Mouse (Mus musculus) right cerebral cortex, adult 2 months (tissue): ENCODE results near the gene Chic1.

Source experiments
- DNase-seq, 2 experiments: peaks; one replicate each; pipeline ENCODE4 v3.0.0; 2021 to 2022; ENCODE audit warnings: low spot score in 2 of 2

Gene Chic1

DNA sequence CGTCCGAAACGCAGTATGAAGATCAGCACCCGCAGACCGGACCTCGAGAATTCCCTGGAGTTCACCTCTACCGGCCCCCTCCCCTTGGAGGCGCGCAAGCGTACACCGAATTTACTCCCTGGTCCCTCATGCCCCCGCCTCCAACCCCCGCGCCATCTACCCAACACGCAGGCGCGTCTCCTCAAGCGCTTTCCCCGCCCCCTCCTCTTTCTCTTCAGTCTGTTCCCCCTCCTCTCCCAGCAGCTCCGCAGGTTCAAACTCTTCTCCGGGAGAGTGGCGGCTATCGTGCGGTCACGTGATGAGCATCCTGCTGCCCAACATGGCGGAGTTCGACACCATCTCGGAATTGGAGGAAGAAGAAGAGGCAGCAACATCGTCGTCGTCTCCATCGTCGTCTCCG, at the start of gene Chic1:
TSS of gene Chic1 (plus strand) at position 190 of the 400 bp plus-strand sequence.
- DNase-seq, result peak; percentile 74 to 79

DNA sequence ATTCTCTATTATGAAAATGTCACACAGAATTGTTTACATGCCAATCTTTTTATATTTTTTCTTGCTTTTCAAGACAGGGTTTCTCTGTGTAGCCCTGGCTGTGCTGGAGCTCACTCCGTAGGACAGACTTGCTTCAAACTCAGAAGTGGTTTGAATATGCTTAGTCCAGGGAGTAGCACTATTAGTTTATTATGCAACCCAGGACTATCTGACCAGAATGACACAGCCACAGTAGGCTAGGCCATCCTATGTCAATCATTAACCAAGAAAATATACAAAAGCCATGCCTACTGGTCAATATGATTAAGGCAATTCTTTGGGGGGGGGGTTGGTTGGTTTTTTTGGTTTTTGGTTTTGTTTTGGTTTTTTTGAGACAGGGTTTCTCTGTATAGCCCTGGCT, 48.0 kb upstream of the Chic1 start:
- DNase-seq, result no peak

DNA sequence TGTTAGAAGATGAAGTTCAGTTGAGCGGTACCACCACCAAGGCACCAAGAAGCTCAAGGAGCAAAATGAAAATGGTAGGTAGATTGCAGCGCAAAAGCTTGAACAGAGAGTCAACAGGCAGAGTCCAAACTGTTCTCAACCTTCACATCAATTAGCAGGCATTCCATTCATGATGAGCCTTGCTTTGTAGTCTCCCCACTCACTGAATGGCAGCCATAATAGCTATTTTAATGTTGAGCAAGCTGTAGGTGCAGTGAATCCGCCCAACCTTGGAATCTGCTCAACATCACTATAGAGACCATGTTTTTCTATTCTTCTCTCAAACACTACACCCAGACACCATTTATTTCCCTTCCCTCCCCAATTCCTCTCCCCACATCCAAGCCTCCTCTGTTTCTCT, 44.6 kb upstream of the Chic1 start:
- DNase-seq, result no peak

DNA sequence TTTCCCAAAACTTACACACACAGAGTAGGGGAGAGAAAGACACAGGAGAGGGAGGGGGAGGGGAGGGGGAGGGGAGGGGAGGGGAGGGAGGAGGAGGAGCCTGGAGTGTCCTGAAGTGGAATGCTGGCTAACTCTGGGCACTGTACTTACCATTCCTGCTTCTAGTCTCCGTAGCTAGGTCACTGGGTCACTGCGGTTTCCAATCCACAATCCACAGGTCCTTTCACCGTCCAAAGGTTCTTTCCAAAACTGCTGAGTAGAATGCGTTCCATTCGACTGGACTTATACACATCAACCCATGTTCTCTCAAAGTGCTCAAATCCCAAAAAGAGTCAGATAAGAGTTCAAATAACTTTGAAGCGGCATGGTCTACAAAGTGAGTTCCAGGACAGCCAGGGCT, 42.1 kb upstream of the Chic1 start:
- no peak for DNase-seq

DNA sequence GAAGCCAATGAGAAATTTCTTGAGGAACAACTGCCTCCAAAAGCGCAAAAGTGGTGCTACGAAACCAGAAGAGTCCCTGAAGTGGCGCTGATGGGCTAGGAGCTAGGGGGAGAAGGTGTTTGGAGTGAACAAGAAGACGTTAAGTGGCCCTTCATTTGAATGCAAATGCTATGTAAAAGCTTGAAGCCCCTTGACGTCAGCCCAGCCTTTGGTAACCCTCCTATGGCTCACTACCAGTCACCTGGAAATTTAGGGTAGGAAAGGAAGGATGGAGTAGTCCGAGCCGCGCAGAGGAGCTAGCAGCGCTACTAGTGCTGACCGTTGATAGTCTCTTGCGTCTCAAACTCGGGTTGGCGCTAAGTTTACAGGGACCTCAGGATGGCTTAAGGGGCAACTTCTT, 35.1 kb upstream of the Chic1 start, which contains the start of gene Cdx4:
TSS of gene Cdx4 (plus strand) at position 253 of the 400 bp plus-strand sequence.
- DNase-seq, result no peak

DNA sequence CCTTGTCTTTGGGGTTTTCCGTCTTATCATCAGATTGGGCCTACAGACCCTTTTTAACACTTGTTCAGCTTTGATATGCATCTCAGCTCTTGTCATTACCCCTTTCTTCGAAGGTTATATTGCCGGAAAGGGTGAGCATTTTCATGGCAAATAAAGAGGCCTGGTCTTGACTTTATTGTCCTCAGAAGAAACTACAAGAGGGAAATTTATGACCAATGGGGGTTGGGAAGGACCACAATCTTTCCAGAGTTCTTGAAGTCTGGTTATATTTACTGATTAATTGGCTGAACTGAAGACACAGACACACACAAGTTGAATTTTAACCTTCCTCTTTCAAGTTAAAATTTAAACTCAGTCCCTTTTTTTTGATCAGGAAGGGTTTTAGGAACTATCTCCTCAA, 30.4 kb upstream of the Chic1 start:
- DNase-seq, result no peak

DNA sequence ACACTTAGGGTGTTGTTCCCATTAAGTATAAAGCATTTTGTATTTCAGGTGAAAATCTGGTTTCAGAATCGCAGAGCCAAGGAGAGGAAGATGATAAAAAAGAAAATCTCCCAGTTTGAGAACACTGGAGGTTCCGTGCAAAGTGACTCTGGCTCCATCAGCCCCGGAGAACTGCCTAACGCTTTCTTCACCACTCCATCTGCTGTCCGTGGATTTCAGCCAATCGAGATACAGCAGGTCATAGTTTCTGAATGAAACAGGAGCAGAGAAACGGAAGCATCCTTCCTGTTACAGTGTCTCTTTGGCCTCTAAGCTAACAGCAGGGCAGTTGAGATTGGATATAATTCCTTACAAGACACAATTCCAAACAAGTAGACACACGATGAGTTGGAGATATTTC, 26.9 kb upstream of the Chic1 start:
- no peak for DNase-seq

DNA sequence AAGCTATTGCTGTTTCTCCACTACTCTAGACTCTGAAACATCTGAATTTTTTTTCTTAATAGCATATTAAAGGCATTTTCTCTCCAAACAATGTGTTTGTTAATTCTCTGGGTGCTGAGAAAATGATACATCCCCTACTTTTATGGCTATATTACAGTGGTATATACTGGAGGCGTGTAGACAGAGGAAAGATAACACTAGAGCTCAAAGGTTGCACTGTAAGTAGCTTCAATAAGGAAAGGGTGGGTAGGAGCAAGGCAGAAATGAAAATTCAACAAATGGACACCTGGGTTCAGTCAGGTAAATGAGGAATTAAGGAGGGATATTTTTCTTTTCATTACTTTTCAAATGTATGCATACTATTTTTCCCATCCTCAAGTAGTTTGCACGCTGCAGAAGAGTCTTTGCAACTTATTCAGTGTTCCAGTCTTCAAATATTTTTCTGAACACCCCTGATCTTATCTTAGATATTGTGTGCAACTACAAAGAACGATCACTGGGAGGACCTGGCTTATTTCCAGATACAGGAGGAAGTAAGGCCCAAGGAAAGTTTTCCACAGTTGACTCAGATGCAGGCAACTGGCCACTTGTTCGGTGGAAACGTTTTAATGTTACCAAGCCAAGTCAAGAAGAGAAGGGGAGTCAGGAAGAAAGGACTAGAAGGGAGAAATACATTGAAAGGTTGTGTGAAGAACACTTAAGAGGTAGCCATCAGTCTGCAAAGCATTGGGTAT, 25.0 kb upstream of the Chic1 start:
- DNase-seq, result no peak

DNA sequence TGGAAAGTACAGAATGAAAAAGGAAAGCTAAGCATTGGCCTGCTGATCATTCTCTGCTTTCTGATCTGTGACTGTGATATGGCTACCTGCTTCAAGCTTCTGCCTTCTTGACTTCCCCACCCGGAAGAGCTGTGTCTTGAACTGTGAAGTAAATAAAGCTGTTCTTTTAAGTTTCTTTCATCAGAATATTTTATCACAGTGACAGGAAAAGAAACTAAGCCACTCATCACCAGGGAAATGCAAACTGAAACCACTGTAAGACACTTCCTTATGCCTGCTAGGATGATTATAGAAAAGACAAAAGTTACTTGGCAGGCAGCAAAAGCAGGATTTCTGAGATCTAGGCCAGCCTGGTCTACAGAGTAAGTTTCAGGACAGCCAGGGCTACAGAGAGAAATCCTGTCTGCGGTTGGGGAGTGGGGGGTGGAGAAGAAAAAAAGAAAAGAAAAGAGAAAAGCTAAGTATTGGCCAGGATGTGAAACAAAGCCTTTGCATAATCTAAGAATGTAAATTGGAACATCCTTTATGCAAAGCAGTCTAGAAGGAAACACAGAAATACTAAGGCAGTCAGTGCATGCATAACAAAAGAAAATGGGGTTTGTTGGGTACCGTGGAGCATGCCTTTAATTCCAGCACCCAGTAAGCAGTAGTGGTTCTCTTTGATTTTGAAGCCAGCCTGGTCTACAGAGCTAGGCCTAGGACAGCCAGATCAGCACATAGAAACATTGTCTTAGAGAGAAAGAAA, 14.7 kb upstream of the Chic1 start:
- DNase-seq, result no peak

DNA sequence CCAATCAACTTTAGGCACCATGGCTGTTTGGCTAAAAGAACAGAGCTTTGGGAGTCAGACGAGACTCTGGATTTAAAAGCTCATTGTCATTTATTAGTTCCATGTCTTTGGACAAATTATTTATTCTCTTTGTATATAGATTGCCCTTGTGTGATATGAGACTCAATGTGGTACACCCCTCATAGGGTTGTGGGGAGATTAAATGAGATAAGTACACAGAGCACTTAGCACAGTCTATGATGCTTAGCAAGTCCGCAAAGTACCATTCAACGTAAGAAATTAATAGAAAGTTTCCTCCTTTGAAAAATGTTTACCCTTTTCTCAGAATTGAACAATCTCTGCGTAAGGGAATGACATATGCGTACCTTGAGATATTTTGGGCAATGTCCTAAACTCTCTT, 492 bp upstream of the Chic1 start:
- DNase-seq, result no peak

DNA sequence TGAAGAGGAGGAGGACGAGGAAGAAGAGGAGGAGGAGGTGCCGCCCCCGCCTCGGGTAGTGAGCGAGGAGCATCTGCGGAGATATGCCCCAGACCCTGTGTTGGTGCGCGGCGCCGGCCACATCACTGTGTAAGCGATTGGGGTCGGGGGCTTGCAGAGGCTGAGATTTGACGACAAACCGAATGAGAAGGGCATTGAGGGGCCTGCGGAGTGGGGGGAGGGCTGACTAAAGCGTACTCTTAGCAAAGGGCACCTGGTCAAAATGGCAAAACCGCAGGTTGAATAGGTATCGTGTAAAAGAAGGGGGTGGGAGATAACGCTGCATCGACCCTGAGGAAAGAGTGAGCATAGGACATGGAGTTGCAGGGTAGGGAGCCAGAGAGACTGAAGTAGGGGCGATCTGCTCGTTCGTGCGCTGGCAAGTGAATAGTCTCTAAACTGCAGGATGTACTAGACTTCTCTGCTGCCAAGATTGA, 523 bp downstream of the Chic1 start:
- DNase-seq, result peak; percentile 6 to 15

DNA sequence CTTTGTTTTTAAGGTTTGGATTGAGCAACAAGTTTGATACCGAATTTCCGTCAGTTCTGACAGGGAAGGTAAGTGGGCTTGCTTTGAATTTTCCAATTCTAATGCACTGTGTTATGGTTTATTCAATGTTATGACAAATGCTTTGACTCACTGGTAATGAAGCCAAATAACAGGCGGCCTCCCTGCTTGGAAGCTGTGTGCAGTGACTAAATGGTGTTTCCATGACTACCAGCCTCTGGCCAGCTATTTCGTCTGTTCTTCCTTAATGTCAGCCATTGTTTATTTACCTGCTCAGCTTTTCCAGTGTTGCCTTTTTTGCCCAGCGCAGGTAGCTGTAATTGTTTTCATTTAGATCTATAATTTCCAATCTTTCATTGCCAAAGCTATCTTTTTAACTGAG, 9.9 kb downstream of the Chic1 start:
- peak in 1 of 2 experiments; percentile 13 for DNase-seq

DNA sequence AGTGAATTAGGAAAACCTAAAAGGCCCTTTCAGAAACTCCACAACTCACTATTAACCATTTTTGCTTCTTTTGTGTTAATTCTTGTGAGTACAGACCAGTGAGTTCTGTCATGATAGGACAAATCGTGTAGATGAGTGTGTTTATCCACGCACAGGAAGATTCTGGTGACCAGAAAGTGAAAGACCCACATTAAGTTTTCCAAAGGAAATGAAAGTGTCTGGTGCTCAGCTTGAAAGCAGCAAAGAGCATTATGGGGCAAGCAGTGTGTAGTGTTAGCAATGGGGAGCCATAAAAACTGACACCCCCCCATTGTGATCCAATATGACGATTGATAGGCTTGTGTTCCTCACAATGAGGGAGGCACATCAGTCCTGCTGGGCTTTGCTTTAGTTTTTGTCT, 12.4 kb downstream of the Chic1 start:
- no peak for DNase-seq

DNA sequence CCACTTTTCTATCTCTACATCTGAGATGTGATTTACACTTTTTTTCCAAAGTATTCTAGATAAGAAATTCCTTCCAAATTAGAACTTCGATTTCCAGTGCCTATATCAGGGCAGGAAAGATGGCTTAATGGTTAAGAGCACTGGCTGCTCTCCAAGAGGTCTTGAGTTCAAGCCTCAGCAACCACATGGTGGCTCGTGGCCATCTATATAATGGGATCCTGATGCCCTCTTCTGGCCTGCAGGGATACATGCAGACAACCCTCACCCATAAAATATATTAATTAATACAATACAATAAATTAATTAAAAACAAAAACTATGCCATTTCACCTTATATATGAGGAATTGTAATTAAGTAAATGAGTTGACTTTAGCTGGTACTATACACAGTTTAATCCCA, 14.9 kb downstream of the Chic1 start:
- DNase-seq, result no peak

DNA sequence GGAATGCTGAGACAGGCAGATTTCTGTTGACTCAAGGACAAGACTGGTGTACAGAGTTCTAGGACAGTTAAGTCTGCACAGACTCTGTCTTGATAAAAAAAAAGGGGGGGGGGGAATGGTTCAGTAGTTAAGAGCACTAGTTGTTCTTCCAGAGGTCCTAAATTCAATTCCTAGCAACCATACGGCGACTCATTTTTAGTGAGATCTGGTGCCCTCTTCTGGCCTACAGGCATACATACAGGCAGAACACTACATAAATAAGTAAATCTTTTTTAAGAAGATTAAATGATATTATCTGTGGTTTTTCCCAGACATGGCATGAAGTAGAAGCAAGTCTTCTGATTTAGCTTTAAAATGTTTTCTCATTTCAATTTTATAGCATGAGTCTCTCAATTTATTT, 15.4 kb downstream of the Chic1 start:
- no peak for DNase-seq

DNA sequence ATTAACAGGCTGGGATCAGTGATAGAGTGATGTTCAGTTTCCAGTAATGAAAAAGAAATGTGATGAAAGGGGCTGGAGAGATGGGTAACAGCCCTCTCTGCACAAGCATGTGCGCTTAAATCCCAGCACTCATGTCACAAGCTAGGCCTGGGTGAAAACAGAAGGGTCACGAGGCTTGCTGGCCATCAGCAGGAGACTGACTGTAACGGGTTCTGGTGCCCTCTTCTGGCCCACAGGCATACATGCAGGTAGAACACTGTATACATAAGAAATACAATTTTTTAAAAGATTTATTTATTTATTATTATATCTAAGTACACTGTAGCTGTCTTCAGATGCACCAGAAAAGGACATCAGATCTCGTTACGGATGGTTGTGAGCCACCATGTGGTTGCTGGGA, 18.0 kb downstream of the Chic1 start:
- DNase-seq, result no peak

DNA sequence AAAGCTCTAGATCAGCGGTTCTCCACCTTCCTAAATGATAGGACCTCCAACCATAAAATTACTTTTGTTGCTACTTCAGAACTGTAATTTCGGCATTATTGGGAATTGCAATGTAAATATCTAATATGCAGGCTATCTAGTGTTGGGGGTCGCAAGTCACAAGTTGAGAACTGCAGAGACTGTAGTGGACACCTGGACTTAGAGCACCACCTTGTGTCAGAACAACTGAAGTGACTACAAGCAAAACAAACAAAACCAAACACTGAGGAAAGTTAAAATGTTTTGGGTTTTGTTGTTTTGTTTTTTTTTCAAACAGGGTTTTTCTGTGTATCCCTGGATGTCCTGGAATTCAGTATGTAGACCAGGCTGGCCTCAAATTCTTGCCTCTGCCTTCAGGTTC, 28.3 kb downstream of the Chic1 start:
- no peak for DNase-seq

DNA sequence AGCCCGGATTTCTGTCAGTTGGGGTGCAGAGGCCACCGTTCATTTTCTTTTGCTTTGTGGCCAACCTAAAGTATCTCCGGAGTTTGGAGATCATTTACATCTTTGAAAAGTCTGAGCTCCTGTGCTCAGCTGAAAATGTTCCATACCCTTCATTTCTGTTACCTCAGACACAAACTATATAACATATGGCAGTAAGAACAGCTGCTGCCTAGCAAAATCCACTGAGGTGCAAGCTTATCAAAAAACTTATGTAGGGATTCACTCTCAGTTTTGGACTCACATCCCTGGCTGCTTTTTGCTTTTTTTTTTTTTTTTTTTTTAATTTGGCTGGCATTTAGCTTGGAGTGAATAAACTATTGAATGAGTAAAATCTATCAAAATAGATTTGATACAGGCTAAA, 31.9 kb downstream of the Chic1 start:
- no peak for DNase-seq

DNA sequence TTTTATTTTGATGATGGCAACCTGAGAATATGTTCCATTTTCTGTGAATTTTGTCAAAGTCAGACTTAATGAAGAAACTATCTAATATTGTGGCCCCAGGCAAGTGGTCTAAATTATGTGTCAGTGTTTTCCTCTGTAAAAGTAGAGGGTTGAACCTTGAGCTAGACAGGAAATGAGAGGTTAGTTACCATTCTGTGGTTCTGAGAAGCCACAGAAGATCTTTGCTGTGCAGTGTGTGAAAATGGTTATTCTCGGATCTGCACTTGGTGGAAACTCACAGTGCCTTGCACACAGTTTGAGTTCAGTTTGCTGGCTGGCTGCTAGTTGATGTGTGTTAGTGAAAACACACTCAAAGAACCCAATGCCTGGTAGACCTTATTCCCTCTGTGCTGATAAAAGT, 37.6 kb downstream of the Chic1 start:
- DNase-seq, result no peak

DNA sequence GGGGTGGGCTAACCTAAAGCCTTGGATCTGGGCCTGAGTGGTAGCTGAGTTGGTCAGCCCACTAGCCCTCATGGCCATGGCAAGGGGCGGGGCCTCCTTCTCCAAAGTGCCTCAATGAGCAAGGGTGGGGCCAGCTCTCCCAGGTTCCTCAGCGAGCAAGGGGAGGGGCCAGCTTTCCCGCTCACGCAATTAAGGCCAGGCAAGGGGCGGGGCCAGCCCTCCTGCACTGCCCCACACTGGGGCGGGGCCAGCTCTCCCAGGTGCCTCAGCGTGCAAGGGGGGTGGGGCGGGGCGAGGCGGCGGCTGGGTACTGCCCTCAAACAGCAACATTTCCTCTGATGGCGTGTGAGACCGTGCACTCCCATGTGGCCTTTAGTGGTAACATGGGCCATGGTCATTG, 48.7 kb downstream of the Chic1 start:
- no peak for DNase-seq

DNA sequence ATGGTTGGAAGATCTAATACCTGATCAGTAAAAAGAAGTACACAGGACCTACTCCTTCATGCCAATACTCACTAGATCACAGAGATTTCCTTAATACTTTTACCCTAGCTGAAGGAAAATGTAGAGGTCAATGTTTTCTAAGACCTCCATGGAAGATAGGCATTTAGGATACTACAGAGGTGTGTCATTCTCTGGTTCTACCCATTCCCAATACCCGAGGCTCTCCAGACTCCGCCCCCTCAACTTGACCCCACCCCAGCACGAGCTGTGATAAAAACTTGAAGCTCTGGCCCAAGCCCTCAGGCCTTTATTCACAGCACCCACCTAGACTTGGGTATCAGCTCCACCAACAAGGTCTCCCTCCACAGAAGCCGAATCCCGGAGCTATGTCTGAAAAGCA, 57.9 kb downstream of the Chic1 start, which contains the start of gene Tsx:
TSS of gene Tsx (plus strand) at position 301 of the 400 bp plus-strand sequence.
- DNase-seq, result no peak

DNA sequence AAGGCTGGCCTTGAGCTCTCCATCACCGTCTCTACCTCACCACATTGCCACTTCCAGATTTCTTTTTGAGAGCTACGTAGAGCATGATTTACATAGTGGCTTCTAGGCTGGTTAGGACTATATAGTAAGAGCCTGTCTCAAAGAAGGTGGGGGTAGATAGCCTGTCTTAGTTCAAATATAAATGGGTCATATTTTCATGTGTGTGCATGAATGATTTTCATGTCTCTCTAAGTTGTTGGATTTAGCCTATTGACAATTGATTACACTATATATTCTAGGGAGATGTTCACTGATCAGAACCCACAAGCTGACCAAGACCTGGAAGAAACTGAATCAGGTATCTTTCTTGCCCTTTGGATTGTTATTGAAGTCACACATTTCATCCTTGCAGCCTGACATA, 65.4 kb downstream of the Chic1 start, which contains the start of gene Gm26992:
TSS of gene Gm26992 (plus strand) at position 301 of the 400 bp plus-strand sequence.
- DNase-seq, result no peak

DNA sequence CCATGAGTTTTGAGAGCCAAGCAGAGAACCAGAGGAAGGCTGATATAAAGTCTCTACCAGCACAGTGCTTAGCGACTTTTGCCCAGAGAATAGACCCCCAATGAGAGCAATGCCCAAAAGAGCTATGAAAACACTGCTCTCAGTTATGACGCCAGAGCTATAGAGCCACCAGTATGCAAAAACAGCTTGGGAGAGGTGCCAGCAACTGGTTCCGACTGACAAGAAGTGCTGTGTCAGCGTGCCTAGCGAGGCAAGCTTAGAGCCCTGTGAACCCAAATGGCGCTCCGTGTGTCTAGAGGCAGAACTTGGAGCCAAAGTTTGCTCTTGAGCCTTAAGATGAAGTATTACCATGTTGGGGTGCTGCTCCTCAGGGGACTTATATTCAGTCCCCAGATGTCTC, 71.4 kb downstream of the Chic1 start:
- DNase-seq, result no peak
